Mouse (Mus musculus) liver, embryonic 15.5 days (tissue): Measurements from ENCODE around the gene Abcb11. TPM values are rescaled to one million over a fixed set of nuclear protein-coding genes. Genes with fewer than 3 reads are reported as not detected.

ENCODE experiments used
- ATAC-seq: fragments of 200-750 bp; cut with Nextera tagmentation; 2 replicates; pipeline ENCODE4 v1.8.0; 2017; ENCODE audit warnings: moderate number of reproducible peaks, mild to moderate bottlenecking, moderate library complexity; ENCODE audit not compliant: insufficient read depth
- H3K27ac ChIP-seq: fragments of 300-500 bp; sonication (generic); replicated peaks from 2 replicates; pipeline ENCODE4 v1.5.1; 2015; ENCODE audit warnings: mild to moderate bottlenecking, inconsistent platforms
- H3K27me3 ChIP-seq: fragments of 300-500 bp; sonication (generic); 2 replicates; pipeline ENCODE4 v1.6.1; 2015; ENCODE audit warnings: mild to moderate bottlenecking, inconsistent platforms
- H3K36me3 ChIP-seq: fragments of 300-500 bp; sonication (generic); replicated peaks from 2 replicates; pipeline ENCODE4 v1.6.1; 2015; ENCODE audit warnings: moderate library complexity, mild to moderate bottlenecking, inconsistent platforms
- H3K4me1 ChIP-seq: fragments of 300-500 bp; sonication (generic); replicated peaks from 2 replicates; pipeline ENCODE4 v1.6.1; 2015; ENCODE audit warnings: inconsistent platforms
- H3K4me2 ChIP-seq: fragments of 300-500 bp; sonication (generic); 2 replicates; pipeline ENCODE4 v1.6.1; 2015; ENCODE audit warnings: moderate library complexity, mild to moderate bottlenecking, inconsistent platforms
- H3K4me3 ChIP-seq: fragments of 300-500 bp; sonication (generic); replicated peaks from 2 replicates; pipeline ENCODE4 v1.5.1; 2015; ENCODE audit warnings: mild to moderate bottlenecking, inconsistent platforms
- H3K9ac ChIP-seq: fragments of 300-500 bp; sonication (generic); 2 replicates; pipeline ENCODE4 v1.6.1; 2015; ENCODE audit warnings: moderate library complexity, mild to moderate bottlenecking, inconsistent platforms
- H3K9me3 ChIP-seq: fragments of 300-500 bp; sonication (generic); replicated peaks from 2 replicates; pipeline ENCODE4 v1.6.1; 2016; ENCODE audit warnings: inconsistent platforms
- WGBS: fragments of 180-500 bp; shearing (Covaris S2); methylation state at CpG from one replicate; pipeline ENCODE4 v1.1.7; 2015; ENCODE audit warnings: mixed read lengths; ENCODE audit not compliant: insufficient replicate concordance; 5-methylcytosine and 5-hydroxymethylcytosine counted together
- polyA plus RNA-seq: library from polyadenylated mRNA; unstranded; fragments of >200 nt; fragmentation: Nextera tagmentation; extraction: Ambion mirVana; gene quantifications from 2 replicates; pipeline ENCODE4 v1.2.1, GENCODE M21; 2015

Abcb11 gene
- polyA plus RNA-seq, 1 experiment from 2014 or later, result 12.5 TPM

GRCm38 (mm10) chr2:69188732-69189131 lies 153.7 kb downstream of the Abcb11 start:
- H3K9ac ChIP-seq, result no peak overlapping the region
- H3K36me3 ChIP-seq, result peaks cover 56% of the 10 kb centered on the region
- no peaks in the 10 kb centered on the region for H3K9me3 ChIP-seq
- peaks cover 6% of the 10 kb centered on the region; the same call in 1 of the 2 replicates for H3K4me1 ChIP-seq
- no peak overlapping the region for H3K27ac ChIP-seq
- H3K27me3 ChIP-seq, result no peaks in the 10 kb centered on the region
- H3K4me2 ChIP-seq, result no peak overlapping the region
- ATAC-seq, result no peak
- WGBS, result 65% methylated on average over 6 of the region's 6 CpGs
- H3K4me3 ChIP-seq, result no peak overlapping the region

Other genes with a start within 250 kb of the Abcb11 start
- 7.3 and 7.4 TPM in 2 replicates for gene Nostrin, start 206.8 kb downstream of the Abcb11 start, polyA plus RNA-seq
- 122 and 131 TPM in 2 replicates for gene Spc25, start 136.4 kb downstream of the Abcb11 start, polyA plus RNA-seq
- not detected in 2 replicates for gene G6pc2, start 131.5 kb downstream of the Abcb11 start, polyA plus RNA-seq
- 0.23 and 0.24 TPM in 2 replicates for gene Dhrs9, start 37.8 kb upstream of the Abcb11 start, polyA plus RNA-seq
- gene Lrp2, start 243.4 kb upstream of the Abcb11 start, polyA plus RNA-seq, result 0.05 and 0.12 TPM in 2 replicates